Mouse (Mus musculus) spleen, adult 2 months (tissue): ENCODE results near the gene Hoxd8.

Experiments
- CTCF ChIP-seq: fragments of 200-500 bp; IDR thresholded peaks from 2 replicates; pipeline ENCODE4 v1.5.1; 2011; ENCODE audit warnings: mild to moderate bottlenecking, inconsistent platforms; ENCODE audit not compliant: insufficient read depth, insufficient read length, insufficient replicate concordance; ENCODE audit errors: extremely low read depth
- POLR2A ChIP-seq: fragments of 200-500 bp; IDR thresholded peaks from 2 replicates; pipeline ENCODE4 v1.6.1; 2011; ENCODE audit warnings: low read depth, low read length, inconsistent platforms

GRCm38 (mm10) chr2:74748436-74748995, 44.1 kb downstream of the Hoxd8 start:
- TF ChIP-seq CTCF (no peak), POLR2A (no peak)
